21 mouse cellular contexts compared by ENCODE assay signal in genomic region chr3:104556624-104557023, GRCm38 (mm10).
"Had no signal": no experiment of that assay in that cellular context is flagged by ENCODE, and none has a peak within 500 bp of the region (broad histone marks: within the 10 kb centered on the region; RNA-seq: fewer than 3 reads in every experiment).

No protein-coding gene starts in this region.

- H3K9ac ChIP-seq: limb, embryonic 13.5 days; liver, embryonic 14.5 days; liver, postnatal 0 days; lung, embryonic 14.5 days; neural tube, embryonic 12.5 days; neural tube, embryonic 15.5 days; stomach, embryonic 15.5 days had no signal

- H3K27ac ChIP-seq: kidney, postnatal 0 days; layer of hippocampus, adult 2 months; limb, embryonic 10.5 days; limb, embryonic 13.5 days; liver, embryonic 14.5 days; macrophage; neural tube, embryonic 12.5 days; neural tube, embryonic 15.5 days; stomach, embryonic 15.5 days had no signal

- H3K4me1 ChIP-seq: limb, embryonic 10.5 days; neural tube, embryonic 12.5 days; neural tube, embryonic 15.5 days; stomach, embryonic 15.5 days had no signal

- H3K4me3 ChIP-seq: layer of hippocampus, adult 2 months; limb, embryonic 10.5 days; limb, embryonic 13.5 days; neural tube, embryonic 12.5 days; neural tube, embryonic 15.5 days; stomach, embryonic 15.5 days had no signal

- DNase-seq: kidney, adult 2 months; kidney, postnatal 25 days; layer of hippocampus, adult 9-11 months; liver, postnatal 0 days; lung, embryonic 14.5 days; midbrain, embryonic 14.5 days; retina, postnatal 1 day; right cerebral cortex, postnatal 25 days; spleen, adult 18-20 months; thymus, postnatal 36 days had no signal

- H3K9me3 ChIP-seq: limb, embryonic 10.5 days; limb, embryonic 13.5 days; neural tube, embryonic 12.5 days; neural tube, embryonic 15.5 days; stomach, embryonic 15.5 days had no signal

- ATAC-seq: liver, postnatal 0 days; lung, postnatal 0 days had no signal

- H3K4me2 ChIP-seq: limb, embryonic 13.5 days; lung, embryonic 14.5 days; midbrain, embryonic 11.5 days; neural tube, embryonic 12.5 days; neural tube, embryonic 15.5 days; stomach, embryonic 15.5 days had no signal

- H3K36me3 ChIP-seq: limb, embryonic 10.5 days; limb, embryonic 13.5 days; neural tube, embryonic 12.5 days; neural tube, embryonic 15.5 days; stomach, embryonic 15.5 days had no signal

- H3K27me3 ChIP-seq: limb, embryonic 13.5 days; neural tube, embryonic 12.5 days; neural tube, embryonic 15.5 days; stomach, embryonic 15.5 days had no signal
